14 mouse cellular contexts compared by ENCODE assay signal in the genomic region with DNA sequence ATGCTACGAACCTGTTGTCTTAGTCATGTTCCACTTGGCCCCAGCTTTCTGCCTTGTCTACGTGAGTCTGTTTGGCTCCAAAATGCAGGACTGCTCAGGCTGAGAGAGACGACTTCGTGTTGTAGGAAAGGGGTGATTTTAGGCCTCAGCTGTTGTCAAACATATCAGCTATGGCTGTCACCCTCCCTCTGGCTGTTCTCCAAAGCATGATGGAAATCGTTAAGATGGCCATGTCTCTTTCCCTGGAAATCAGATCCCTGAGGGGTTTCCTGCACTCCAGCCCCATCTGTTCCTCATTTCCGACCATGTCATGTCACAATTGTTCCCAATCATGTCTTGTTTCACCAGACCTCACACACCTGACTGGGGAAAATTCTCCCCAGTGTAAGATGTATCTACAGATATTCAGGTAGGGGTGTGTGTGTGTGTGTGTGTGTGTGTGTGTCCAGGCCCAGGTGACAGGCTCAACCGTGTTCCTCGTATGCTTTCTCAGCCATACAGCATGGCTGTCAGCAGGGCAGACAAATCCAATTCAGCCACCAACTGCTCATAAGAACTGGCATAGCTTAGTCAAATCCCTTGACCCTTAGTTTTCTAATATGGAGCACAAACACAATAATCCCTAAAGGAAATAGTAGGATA.
A peak's percentile ranks its signal among the peaks of the same experiment; 100 is the strongest.
DNase-seq lines count a peak whose midpoint lies in the region; ATAC-seq and TF ChIP-seq lines count a peak whose summit lies in the region.
"Had no signal": no experiment of that assay in that cellular context is flagged by ENCODE, and none has a peak within 500 bp of the region (broad histone marks: within the 10 kb centered on the region; RNA-seq: fewer than 3 reads in every experiment).

No protein-coding gene starts in this region.

- no peak overlapping the region for H3K4me2 ChIP-seq in forebrain, embryonic 14.5 days (ENCODE audit: low read length)
- no peak overlapping the region for H3K4me2 ChIP-seq in forebrain, embryonic 13.5 days
- no peak overlapping the region for H3K4me2 ChIP-seq in limb, embryonic 14.5 days (replicated peaks; ENCODE audit: low read depth, low read length, severe bottlenecking)
- H3K4me2 ChIP-seq: heart, embryonic 11.5 days; liver, embryonic 12.5 days had no signal

- no peak overlapping the region for H3K9ac ChIP-seq in forebrain, embryonic 14.5 days (ENCODE audit: low read length)
- H3K9ac ChIP-seq in forebrain, embryonic 13.5 days: no peak overlapping the region
- no peak overlapping the region for H3K9ac ChIP-seq in limb, embryonic 14.5 days (ENCODE audit: low read depth, low read length, severe bottlenecking)
- H3K9ac ChIP-seq: liver, embryonic 12.5 days had no signal

- no peak overlapping the region for H3K27ac ChIP-seq in forebrain, embryonic 14.5 days (ENCODE audit: low read depth, low read length)
- no peak overlapping the region for H3K27ac ChIP-seq in forebrain, embryonic 13.5 days
- H3K27ac ChIP-seq in hindbrain, embryonic 10.5 days: no peak overlapping the region
- no peak overlapping the region for H3K27ac ChIP-seq in limb, embryonic 14.5 days (replicated peaks; ENCODE audit: low read depth, low read length)
- H3K27ac ChIP-seq: liver, embryonic 12.5 days had no signal

- no peak overlapping the region for H3K4me3 ChIP-seq in forebrain, embryonic 14.5 days (ENCODE audit: low read depth, low read length)
- H3K4me3 ChIP-seq in forebrain, embryonic 13.5 days: no peak overlapping the region
- no peak overlapping the region for H3K4me3 ChIP-seq in hindbrain, embryonic 10.5 days
- no peak overlapping the region for H3K4me3 ChIP-seq in limb, embryonic 14.5 days (replicated peaks; ENCODE audit: low read length)
- H3K4me3 ChIP-seq: liver, embryonic 12.5 days had no signal

- no peaks in the 10 kb centered on the region for H3K36me3 ChIP-seq in forebrain, embryonic 14.5 days (ENCODE audit: control insufficient read depth, insufficient read depth, low read length)
- no peaks in the 10 kb centered on the region for H3K36me3 ChIP-seq in forebrain, embryonic 13.5 days (ENCODE audit: poor library complexity, severe bottlenecking)
- H3K36me3 ChIP-seq in hindbrain, embryonic 10.5 days: no peaks in the 10 kb centered on the region
- H3K36me3 ChIP-seq in limb, embryonic 14.5 days (ENCODE audit: control insufficient read depth, insufficient read depth, low read length): no peaks in the 10 kb centered on the region
- H3K36me3 ChIP-seq: liver, embryonic 12.5 days had no signal

- ATAC-seq in forebrain, embryonic 14.5 days: peak; percentile 50; the same call in 1 of the 2 replicates
- no peak for ATAC-seq in forebrain, embryonic 13.5 days
- ATAC-seq in limb, embryonic 14.5 days (ENCODE audit: low FRiP score, low read depth): no peak; the same call in 1 of the 2 replicates
- ATAC-seq: liver, embryonic 12.5 days; Patski had no signal

- no peak for TF ChIP-seq POLR2A in limb, embryonic 14.5 days (IDR thresholded peaks at IDR 0.05; ENCODE audit: borderline replicate concordance, extremely low read depth, insufficient read depth, insufficient read length)

- 55% methylated on average over 8 of the region's 8 CpGs for WGBS in forebrain, embryonic 14.5 days
- 62% methylated on average over 8 of the region's 8 CpGs for WGBS in forebrain, embryonic 13.5 days
- 68% methylated on average over 8 of the region's 8 CpGs for WGBS in hindbrain, embryonic 10.5 days
- 34% methylated on average over 8 of the region's 8 CpGs for WGBS in limb, embryonic 14.5 days

- H3K4me1 ChIP-seq in forebrain, embryonic 14.5 days (ENCODE audit: control insufficient read depth, insufficient read depth, low read length): no peaks in the 10 kb centered on the region
- H3K4me1 ChIP-seq in forebrain, embryonic 13.5 days: no peaks in the 10 kb centered on the region
- no peaks in the 10 kb centered on the region for H3K4me1 ChIP-seq in hindbrain, embryonic 10.5 days (replicated peaks)
- H3K4me1 ChIP-seq in limb, embryonic 14.5 days (ENCODE audit: control insufficient read depth, insufficient read depth, low read length): no peaks in the 10 kb centered on the region
- H3K4me1 ChIP-seq: liver, embryonic 12.5 days had no signal

- no peaks in the 10 kb centered on the region for H3K9me3 ChIP-seq in forebrain, embryonic 14.5 days (replicated peaks; ENCODE audit: control insufficient read depth, low read length)
- no peaks in the 10 kb centered on the region for H3K9me3 ChIP-seq in forebrain, embryonic 13.5 days (replicated peaks)
- H3K9me3 ChIP-seq in hindbrain, embryonic 10.5 days: no peaks in the 10 kb centered on the region
- H3K9me3 ChIP-seq in limb, embryonic 14.5 days (ENCODE audit: control insufficient read depth, low read length): no peaks in the 10 kb centered on the region
- H3K9me3 ChIP-seq: liver, embryonic 12.5 days had no signal

- peak; percentile 73 for DNase-seq in forebrain, embryonic 14.5 days (ENCODE audit: low spot score)
- peak; percentile 48 for DNase-seq in embryo, embryonic 10 days (ENCODE audit: low spot score)
- DNase-seq in hindbrain, embryonic 10.5 days (ENCODE audit: low spot score): peak; percentile 22
- peak; percentile 23 for DNase-seq in limb, embryonic 14.5 days (ENCODE audit: low spot score)
- DNase-seq in heart, adult 9 months (ENCODE audit: low spot score in 2 of 2): no peak
- no peak for DNase-seq in thymus, adult 18-20 months
- DNase-seq in thymus, postnatal 36 days: no peak
- DNase-seq: cerebellum, adult 8-10 months; gastrocnemius, postnatal 25 days; lung, postnatal 10 days had no signal

- no peaks in the 10 kb centered on the region for H3K27me3 ChIP-seq in forebrain, embryonic 14.5 days (replicated peaks; ENCODE audit: control insufficient read depth, insufficient read depth, low read length)
- H3K27me3 ChIP-seq in forebrain, embryonic 13.5 days: no peaks in the 10 kb centered on the region
- H3K27me3 ChIP-seq in hindbrain, embryonic 10.5 days (ENCODE audit: insufficient read depth, poor library complexity, severe bottlenecking): no peaks in the 10 kb centered on the region
- H3K27me3 ChIP-seq in limb, embryonic 14.5 days (ENCODE audit: control insufficient read depth, insufficient read depth, low read length): no peaks in the 10 kb centered on the region
- H3K27me3 ChIP-seq: liver, embryonic 12.5 days had no signal

Comparison
In these comparisons a context has a peak if more than half of its experiments do, and no peak if none do; other contexts are left out.
1. DNase-seq: peak in forebrain, embryonic 14.5 days (single experiment), embryo, embryonic 10 days (single experiment), hindbrain, embryonic 10.5 days (single experiment) and limb, embryonic 14.5 days (single experiment); none in heart, adult 9 months (0 of 2), thymus, adult 18-20 months (0 of 2) and thymus, postnatal 36 days (0 of 2).